Mouse (Mus musculus): ENCODE results near the gene Tubgcp4. TPM values are rescaled to one million over a fixed set of nuclear protein-coding genes. Genes with fewer than 3 reads are reported as not detected.
"Not testable (repeated sequence)": the region's sequence is repeated elsewhere in the genome, so short reads cannot be mapped to it uniquely, and the experiment has no call there.

The Tubgcp4 gene
- total RNA-seq (2021), result 10 to 100 TPM; 16.4 to 21.3 TPM
- long read RNA-seq, experiment 1, full-length matches to known transcripts, result 11 of 17 reads
- long read RNA-seq, experiment 1, partial matches to known transcripts, result 2 of 17 reads
- long read RNA-seq, experiment 1, other reads (novel, unspliced or antisense), result 4 of 17 reads
- long read RNA-seq, experiment 2, full-length matches to known transcripts, result 3 of 5 reads
- long read RNA-seq, experiment 2, partial matches to known transcripts, result 0 of 5 reads
- long read RNA-seq, experiment 2, other reads (novel, unspliced or antisense), result 2 of 5 reads

DNA sequence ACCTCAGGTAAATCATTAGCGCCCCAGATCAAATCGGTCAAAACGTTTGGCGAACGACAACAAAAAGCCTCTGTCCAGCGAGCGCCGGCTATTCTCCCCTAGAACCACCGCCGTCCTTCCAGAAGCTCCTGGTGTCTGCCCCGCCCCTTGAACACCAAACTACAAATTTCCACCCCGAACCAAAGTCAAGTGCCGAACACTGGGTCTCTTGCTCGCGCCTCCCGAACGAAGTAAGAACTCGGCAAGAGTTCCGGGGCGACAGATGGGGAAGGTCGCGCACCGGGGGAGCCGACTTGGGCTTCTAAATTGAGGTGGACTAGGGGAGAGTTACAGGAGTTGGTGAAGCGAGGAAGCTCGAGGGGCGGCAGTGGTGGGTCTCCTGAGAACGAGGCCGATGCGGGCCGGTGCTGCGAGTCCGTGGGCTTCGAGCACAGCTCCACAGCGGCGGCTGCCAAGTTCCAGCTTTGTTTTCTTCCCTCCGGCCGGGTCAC, at the start of gene Tubgcp4:
Gene Tubgcp4, plus strand, starts transcription at position 174 of the 491 bp plus-strand sequence.
- DNase-seq, result peak in 1 of 2 experiments; percentile 63

DNA sequence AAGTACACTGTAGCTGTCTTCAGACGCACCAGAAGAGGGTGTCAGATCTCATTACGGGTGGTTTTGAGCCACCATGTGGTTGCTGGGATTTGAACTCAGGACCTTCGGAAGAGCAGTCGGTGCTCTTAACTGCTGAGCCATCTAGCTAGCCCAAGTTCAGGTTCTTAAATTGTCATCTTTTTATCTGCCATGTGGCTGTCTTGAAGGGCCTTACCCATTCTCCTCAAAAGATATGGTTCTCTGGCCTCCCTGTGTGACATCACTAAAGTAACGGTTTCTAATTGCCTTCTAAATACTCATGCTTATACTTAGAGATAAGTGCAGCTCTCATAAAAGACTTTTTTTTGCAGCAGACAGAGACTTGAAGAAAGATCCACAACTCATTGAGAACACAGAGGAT, 44.2 kb upstream of the Tubgcp4 start:
- not testable (repeated sequence) for DNase-seq

DNA sequence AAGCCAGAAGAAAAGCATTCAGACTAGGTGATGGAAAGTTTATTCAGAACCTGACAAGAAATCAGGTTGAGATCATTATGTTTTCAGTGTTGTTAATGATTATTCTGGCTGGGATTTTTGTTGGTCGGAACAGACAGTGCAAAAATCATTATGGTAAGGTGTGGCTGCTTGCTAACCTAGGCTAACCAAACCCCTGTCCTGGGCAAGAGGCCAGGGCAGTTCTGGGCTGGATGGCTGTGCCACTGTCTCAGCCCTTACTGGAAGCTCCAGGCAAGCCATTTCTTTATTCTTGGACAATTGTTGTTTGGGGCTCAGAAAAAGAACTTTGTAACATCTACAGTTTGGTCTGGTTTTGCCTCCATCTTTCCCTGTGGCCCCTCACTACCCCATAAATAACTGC, 42.9 kb upstream of the Tubgcp4 start:
- no peak for DNase-seq

DNA sequence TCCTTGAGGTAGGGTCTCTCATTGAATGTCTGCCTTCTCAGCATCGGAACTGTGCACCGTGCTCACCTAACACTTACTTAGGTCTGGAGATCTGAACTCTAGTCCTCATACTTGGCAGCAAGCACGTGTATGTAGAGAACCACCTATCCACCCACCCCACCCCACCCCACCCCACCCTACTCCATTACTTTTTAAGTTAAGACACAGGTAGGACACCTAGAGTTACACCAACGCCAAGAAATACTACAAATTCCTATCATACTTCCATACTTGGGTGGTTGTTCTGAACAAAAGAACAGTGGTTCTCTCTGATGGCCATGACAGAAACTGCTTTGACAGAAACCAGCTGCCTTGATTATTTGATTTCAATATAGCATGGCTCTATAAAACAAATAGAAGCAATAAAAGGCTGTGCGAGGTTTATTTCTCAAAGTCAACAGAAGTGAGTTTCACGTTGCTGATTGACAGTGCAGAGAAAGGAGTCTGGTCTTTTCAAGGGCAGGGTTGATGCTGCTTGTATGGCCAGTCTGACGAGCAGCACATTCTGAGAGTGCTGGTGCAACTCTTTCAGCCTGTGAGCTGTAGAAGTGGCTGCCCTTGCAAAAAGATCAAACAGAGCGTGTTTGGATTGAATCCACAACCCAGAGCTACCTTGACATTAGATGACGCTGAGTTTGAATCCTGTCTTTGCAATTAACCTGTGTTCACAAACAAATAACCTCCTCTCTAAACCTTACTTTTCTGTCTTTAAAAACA, 41.4 kb upstream of the Tubgcp4 start:
- no peak for DNase-seq

DNA sequence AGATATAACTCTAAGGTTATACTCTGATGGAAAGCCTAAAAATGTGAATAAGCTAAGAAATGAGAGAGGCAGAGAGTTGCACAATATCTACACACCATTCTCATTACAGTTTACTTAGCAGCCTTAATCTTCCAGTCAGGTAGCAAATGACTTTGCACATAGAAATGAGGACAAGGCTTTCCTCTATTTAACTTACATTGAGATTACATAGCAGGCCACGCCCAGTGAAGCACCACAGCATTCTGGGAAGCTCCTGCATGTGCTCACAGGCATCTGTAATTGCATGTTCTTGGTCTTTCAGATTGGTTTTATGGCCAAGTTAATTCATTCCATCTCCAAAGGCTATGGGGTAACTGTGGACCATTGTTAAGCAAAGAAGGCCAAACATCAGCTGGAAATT, 37.6 kb upstream of the Tubgcp4 start:
- no peak for DNase-seq

DNA sequence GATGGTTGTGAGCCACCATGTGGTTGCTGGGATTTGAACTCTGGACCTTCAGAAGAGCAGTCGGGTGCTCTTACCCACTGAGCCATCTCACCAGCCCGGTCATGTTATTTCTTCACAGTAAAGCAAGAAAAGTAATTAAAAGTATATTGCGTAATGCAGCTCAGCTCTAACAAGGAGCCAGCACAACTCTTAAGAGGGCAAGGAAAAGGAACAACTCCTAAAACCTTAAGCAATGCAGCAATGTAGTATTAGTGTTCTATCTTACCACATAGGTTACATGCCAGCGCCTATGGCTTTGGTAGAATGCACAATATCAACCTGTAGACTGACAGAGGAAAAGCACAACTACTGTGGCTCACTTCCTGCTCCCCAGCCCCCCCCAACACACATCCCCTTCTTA, 33.1 kb upstream of the Tubgcp4 start:
- no peak for DNase-seq

DNA sequence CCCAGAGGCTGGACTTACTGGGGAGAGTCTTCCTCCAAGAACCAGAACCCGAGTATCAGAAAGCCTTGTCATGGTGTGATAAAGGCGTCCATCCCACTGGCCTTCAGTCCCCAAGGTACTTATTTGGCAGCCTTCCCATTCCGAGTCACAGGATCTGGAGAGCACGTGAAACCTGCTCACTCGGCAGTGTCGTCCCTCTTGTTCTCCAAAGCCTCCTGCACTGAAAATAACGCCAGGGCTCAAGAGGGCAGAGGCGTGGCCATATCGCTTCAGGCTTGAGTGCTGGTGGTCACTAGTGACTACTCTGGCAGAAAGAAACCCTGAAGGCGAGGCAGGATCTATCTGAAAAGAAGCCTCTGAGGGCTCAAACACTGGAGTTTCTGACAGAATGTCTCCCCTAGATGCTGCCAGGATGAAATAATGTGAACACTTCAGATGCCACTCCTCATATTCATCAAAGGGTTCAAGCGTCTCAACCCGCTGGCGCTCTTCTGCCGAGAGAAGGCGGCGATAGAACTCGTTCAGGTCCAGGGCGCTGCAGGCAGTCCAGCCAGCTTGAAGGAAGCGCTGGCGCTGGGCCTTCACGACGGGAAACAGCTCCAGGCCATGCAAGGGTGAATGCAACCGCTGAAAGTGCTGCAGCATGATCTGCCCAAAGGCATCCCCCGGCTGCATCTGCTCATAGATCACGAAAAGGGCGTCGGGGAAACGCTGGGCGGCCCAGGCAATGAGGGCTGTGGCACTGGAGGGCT, 31.0 kb upstream of the Tubgcp4 start:
- peak; percentile 77 to 83 for DNase-seq

DNA sequence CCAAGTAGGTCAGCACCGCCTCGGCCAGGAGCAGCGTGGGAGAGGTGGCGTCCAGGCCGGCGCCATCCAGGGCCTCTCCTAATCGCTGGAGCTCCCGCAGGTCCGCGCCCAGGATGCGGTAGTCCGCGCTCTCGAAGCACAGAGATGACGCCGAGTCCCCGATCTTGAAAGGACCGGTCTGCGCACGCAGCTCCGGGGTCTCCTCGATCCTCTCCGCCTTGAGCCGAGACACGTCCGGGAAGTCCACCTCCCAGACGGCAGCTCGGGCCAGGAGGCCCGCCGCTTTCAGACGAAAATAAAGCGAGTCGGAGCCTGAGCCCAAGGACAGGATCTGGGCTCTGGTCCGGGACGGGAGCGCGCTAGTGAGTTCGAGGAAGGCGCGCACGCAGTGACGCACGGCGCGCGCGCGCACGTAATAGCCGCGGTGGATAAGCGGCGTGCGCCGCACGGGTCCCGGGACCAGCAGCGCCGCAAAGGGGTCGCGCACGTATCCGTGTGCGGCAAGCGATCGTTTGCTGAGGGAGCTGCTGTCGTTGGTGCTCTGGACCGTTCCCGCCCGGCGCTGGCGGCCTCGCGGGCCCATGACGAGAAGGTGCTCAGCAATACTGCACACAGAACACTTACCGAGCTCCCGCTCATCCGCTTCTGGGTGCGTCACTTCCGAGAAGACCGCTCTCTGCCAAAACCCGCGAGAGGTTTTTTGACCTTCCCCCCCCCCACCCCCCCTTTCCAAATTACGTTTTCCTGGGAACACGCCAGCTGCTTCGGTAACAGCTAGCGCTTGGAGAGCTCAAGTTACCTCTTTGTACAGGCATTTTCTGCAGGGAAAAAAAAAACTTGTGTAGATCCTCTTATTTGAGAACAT, 30.2 kb upstream of the Tubgcp4 start, which contains the start of the genes Adal and Lcmt2:
Gene Adal, plus strand, starts transcription at position 411 of the 865 bp plus-strand sequence.
Gene Lcmt2, minus strand, starts transcription at position 636 of the 865 bp plus-strand sequence.
- DNase-seq, result peak; percentile 94 to 95

DNA sequence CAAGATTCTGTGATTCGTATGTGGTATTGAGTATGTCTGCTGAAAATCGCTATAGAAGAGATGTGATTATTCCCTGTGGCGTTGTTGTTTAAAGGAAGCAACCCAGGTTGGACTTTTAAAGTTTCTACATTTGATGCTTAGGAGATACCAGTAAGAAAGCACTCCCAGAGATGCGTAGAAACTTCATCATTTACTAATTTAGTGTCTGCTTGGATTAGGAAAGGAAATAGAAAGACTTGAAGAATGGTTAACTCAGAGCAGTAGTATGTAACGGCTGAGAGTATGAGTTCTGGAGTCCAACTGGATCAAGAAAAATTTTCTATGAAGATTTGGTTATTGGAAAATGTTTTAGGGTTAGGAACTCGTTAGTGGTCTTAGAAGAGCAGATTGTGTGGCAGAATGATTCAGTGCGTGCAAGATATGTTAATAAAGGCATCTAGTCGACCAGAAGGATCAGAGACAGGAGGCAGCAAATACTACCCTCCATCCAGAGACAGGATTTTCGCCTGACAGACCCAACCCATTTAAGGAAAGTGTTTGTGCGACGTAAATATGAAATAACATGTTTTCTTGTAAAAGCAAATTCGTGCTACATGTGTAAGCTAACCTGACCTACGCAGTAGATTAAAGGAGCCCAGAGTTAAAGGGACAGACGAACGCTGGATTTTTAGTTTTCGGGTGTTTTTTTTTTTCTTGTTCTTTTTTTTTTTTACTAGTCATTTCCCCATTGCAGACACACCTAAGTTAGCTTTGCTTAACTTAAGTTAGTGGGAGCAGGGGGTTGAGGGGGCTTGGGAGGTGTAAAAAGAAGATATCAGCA, 29.0 kb upstream of the Tubgcp4 start:
- DNase-seq, result no peak

DNA sequence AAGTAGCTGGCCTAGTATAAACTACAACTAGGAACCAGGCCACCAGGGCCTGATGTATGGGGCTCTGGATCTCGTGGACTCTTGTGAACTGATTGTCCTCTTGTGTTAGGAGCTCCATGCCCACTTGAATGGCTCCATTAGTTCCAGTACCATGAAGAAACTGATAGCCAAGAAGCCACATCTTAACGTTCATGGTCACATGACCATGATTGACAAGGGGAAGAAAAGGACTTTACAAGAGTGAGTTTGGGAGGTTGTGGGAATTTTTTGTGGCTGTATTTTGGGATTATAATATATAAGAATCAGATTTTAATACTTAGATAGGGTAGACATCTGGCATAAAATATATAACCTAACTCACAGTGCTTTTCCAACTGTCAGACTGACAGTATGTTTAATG, 28.0 kb upstream of the Tubgcp4 start:
- DNase-seq, result no peak

DNA sequence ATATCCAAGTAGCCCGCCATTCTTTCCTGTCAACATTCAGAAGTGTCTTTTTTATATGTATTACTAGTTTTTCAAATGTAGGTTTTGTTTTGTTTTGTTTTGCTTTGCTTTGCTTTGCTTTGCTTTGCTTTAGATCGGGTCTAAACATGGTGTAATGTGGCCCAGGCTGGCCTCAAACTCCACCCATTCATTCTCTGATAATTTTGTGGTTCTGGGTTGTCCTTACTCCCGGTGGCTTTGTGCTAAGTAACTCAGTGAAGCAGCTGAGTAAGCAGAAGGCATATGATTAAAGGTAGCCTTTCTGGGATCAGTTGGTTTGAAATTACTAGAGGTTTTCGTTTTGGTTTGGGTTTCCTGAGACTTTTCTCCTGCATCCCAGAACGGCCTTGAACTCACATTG, 20.8 kb upstream of the Tubgcp4 start:
- DNase-seq, result no peak

DNA sequence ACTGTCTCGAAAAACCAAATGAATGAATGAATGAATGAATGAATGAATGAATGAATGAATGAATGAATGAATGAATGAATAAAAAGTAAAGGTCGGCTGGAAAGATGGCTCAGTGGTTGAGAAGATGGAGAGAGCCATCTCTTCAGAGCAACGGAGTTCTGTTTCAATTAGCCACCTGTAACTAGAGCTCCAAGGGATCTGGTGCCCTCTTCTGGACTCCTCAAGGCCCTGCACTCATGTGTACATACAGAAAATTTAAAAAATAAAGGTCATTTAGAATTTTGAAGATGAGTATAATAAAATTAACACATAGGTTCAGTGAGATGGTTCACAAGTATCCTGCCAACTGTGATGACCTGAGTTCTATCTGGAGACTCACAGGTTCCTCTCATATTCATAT, 17.4 kb upstream of the Tubgcp4 start:
- DNase-seq, result no peak

DNA sequence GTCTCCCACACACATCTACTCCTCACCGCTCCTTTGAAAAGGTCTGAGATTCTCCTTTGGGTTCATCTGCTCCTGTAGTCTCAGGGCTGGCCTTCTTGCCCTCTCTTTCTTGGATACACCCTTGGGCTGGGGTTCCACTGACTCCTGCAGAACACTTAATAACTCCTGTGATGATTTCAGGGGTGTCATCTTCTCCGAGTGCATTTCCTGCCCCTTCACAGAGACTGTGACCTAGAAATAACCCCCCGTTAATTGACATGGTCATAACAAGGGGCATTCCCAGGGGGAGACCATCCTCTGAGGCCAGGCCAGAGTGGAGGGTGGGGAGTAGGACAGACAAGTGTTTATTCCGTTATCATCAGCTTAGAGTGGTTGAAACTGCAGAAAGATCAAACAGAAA, 1.3 kb upstream of the Tubgcp4 start:
- no peak for DNase-seq

DNA sequence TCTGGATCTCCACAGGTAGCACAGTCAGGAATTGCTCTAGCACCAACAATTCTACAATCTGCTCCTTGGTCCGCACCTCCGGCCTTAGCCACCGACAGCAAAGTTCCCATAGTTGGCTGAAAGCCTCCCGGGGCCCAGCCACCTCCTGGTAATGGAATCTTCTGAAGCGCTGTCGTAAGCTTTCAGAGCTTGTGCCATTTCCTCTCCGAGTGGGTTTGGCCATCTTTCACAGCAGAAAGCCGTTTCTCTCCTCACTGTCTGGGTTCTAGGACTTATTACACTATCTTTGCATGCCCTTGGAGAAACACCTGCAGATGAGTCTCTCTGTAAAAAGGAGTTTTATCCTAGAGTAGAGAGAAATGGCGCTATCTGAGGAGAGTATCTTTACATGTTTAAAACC, 552 bp upstream of the Tubgcp4 start:
- peak; percentile 42 to 57 for DNase-seq

DNA sequence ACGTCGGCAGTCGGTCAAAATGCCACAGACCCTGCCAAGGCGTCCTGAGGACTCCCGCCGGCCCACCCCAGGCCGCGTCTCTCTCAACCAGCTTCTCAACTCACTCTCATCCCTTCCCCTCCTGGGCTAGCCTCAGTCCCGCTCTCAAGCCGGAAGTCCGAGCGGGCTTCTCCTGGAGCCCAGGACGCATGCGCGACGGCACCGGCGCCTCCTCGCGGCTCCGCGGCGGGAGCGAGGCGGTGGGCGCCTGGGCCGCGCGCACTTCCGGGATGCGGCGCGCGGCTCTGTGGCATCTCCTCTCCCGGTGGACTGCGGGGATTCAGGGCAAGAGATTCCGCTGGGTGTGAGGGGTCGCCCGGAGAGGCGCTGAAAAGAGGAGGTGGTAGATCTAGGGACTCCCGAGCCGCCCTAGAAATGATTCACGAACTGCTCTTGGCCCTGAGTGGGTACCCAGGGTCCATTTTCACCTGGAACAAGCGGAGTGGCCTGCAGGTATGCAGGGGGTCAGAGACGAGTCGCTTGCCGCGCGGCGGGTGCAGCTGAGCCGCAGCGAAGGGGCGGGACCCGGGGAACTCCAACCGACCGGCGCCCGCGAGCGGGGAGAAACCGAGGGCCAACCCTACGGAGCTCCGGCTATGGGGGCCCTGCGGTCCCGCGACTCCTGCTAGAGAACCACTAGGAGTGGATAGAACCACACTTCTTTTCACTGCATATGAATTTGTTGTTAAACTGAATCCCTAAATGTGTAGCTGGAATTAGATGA, 707 bp downstream of the Tubgcp4 start, which contains the start of gene Zscan29:
Gene Zscan29, minus strand, starts transcription at position 146 of the 763 bp plus-strand sequence.
- DNase-seq, result peak; percentile 92 to 95

DNA sequence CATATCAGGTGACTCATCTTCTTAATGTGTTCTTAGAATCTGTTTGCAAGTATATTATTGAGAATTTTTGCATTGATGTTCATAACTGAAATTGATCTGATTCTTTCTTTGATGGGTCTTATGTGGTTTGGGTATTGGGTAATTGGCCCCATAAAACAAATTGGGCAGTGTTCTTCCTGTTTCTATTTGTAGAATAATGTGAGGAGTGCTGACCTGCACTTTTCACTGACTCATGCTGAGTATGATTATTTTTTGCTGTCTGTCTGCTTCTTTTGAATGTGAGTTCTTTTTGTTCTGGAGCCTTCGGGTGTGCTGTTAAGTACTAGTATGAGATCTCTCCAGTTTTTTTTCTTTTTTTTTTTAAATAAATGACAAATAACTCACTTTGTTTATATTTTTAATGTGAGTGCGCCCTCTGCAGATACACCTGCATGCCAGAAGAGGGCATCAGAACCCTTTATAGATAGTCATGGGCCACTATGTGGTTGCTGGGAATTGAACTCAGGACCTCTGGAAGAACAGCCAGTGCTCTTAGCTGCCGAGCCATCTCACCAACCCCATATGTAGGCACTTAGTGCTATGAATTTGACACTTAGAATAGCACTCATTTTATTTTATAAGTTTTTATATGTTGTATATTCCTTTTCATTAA, 8.5 kb downstream of the Tubgcp4 start:
- peak in 1 of 2 experiments; percentile 17 for DNase-seq

DNA sequence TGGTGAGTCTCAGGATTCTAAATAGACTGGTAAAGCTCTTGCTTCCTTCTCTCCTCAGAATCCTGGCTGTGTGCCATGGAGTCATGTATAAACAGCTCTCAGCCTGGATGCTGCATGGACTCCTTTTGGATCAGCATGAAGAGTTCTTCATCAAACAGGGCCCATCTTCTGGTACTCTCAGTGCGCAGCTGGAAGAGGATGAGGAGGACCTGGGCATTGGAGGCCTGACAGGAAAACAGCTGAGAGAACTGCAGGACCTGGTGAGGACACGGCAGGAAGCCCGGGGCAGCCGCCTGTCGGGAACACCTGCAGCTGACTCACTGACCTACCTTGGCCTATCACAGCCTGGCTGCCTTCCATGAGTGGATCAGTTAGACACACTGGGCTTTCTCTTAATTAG, 13.0 kb downstream of the Tubgcp4 start:
- no peak for DNase-seq

DNA sequence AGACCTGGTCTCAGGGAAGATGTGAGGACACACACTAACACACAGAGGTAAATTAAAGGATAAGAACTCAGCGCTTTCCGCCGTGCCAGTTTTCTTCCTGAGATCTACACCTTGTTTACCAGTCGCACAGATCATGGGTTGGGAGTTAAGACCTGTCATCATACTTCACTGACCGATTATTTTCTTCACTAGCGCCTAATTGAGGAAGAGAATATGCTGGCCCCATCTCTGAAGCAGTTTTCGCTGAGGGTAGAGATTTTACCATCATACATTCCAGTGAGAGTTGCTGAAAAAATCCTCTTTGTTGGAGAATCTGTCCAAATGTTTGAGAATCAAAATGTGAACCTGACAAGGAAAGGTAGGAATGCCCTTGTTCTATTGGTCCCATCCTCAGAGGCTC, 13.7 kb downstream of the Tubgcp4 start:
- DNase-seq, result no peak

DNA sequence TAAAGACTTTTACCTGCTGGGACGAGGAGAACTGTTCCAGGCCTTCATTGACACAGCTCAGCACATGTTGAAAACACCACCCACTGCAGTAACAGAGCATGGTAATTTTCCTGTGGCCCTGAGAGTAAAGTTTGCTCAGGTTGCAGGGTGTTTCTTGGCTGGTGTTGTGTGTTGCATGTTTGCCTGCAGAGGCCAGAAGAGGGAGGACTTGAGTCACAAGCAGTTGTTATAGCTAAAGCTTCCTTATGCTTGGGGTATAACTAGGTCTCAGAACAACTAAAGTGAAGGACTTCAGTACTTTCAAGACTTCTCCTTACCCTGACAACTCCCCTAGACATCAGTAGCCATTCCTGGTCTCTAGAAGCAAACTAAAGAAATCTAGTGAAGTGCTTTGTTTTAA, 18.1 kb downstream of the Tubgcp4 start:
- DNase-seq, result no peak
